ENCODE assay signal across 9 mouse cellular contexts in genomic region chr2:129206824-129207223, GRCm38 (mm10). TPM values are rescaled to one million over a fixed set of nuclear protein-coding genes. Genes with fewer than 3 reads are reported as not detected.
A peak's percentile ranks its signal among the peaks of the same experiment; 100 is the strongest.
DNase-seq lines count a peak whose midpoint lies in the region; ATAC-seq and TF ChIP-seq lines count a peak whose summit lies in the region.
"Had no signal": no experiment of that assay in that cellular context is flagged by ENCODE, and none has a peak within 500 bp of the region (broad histone marks: within the 10 kb centered on the region; RNA-seq: fewer than 3 reads in every experiment).

No protein-coding gene starts in this region.

- no peaks in the 10 kb centered on the region for H3K9me3 ChIP-seq in heart, embryonic 15.5 days (replicated peaks)
- H3K9me3 ChIP-seq in liver, embryonic 13.5 days (replicated peaks): no peaks in the 10 kb centered on the region
- H3K9me3 ChIP-seq: midbrain, embryonic 12.5 days had no signal

- no peak overlapping the region; the same call in 1 of the 2 replicates for H3K4me2 ChIP-seq in heart, embryonic 15.5 days
- H3K4me2 ChIP-seq in liver, embryonic 13.5 days: peak overlapping the region; percentile 42
- H3K4me2 ChIP-seq: midbrain, embryonic 12.5 days had no signal

- H3K27ac ChIP-seq in layer of hippocampus, adult 2 months: peak overlapping the region; percentile 53
- peak overlapping the region; percentile 74 for H3K27ac ChIP-seq in heart, embryonic 15.5 days
- peak overlapping the region; percentile 90 for H3K27ac ChIP-seq in liver, embryonic 13.5 days
- H3K27ac ChIP-seq: midbrain, embryonic 12.5 days had no signal

- no peaks in the 10 kb centered on the region for H3K27me3 ChIP-seq in heart, embryonic 15.5 days
- H3K27me3 ChIP-seq in liver, embryonic 13.5 days: no peaks in the 10 kb centered on the region
- H3K27me3 ChIP-seq: midbrain, embryonic 12.5 days had no signal

- H3K9ac ChIP-seq in heart, embryonic 15.5 days: no peak overlapping the region
- H3K9ac ChIP-seq in liver, embryonic 13.5 days: peak overlapping the region; percentile 49
- H3K9ac ChIP-seq: midbrain, embryonic 12.5 days had no signal

- peaks cover 70% of the 10 kb centered on the region for H3K36me3 ChIP-seq in heart, embryonic 15.5 days
- peaks cover 100% of the 10 kb centered on the region for H3K36me3 ChIP-seq in liver, embryonic 13.5 days

- 57% methylated on average over 8 of the region's 8 CpGs for WGBS in heart, embryonic 15.5 days
- 78% methylated on average over 8 of the region's 8 CpGs for WGBS in liver, embryonic 13.5 days (ENCODE audit: insufficient replicate concordance)

- TF ChIP-seq CTCF in layer of hippocampus, adult 2 months (conservative IDR thresholded peaks at IDR 0.05): no peak

- DNase-seq in layer of hippocampus, adult 2 months (ENCODE audit: low spot score in 2 of 2): no peak
- no peak for DNase-seq in layer of hippocampus, postnatal 36 days
- DNase-seq in brain, adult 2 months (ENCODE audit: low read depth, low spot score): peak; percentile 74
- DNase-seq in liver, embryonic 13.5 days: peak; percentile 48
- DNase-seq in ovary, postnatal 36 days (ENCODE audit: low spot score): no peak
- DNase-seq in layer of hippocampus, adult 11-12 months (ENCODE audit: low spot score): no peak
- DNase-seq in testis, postnatal 10 days (ENCODE audit: low spot score): no peak

- peaks cover 21% of the 10 kb centered on the region for H3K4me1 ChIP-seq in heart, embryonic 15.5 days (replicated peaks)
- peaks cover 92% of the 10 kb centered on the region for H3K4me1 ChIP-seq in liver, embryonic 13.5 days (replicated peaks)

- peak; percentile 72; the same call in 1 of the 2 replicates for ATAC-seq in heart, embryonic 15.5 days (replicated peaks; ENCODE audit: insufficient number of reproducible peaks, insufficient read depth, low FRiP score, low read depth)
- ATAC-seq in liver, embryonic 13.5 days (ENCODE audit: low read depth): peak; percentile 85

- H3K4me3 ChIP-seq in layer of hippocampus, adult 2 months: no peak overlapping the region
- no peak overlapping the region for H3K4me3 ChIP-seq in heart, embryonic 15.5 days
- H3K4me3 ChIP-seq in liver, embryonic 13.5 days (replicated peaks): peak overlapping the region; percentile 10; the same call in 1 of the 2 replicates
- H3K4me3 ChIP-seq: midbrain, embryonic 12.5 days had no signal

RNA-seq across cellular contexts. Expression of gene Slc20a1, which starts 8.3 kb away (rescaled TPM):
- 100 to 1,000 TPM; 110 to 124 TPM for total RNA-seq in layer of hippocampus, adult 2 months (2021)
- total RNA-seq in layer of hippocampus, postnatal 36 days (2021): 100 to 1,000 TPM; 115 to 119 TPM
- 16.3 and 17.9 TPM in 2 replicates for polyA plus RNA-seq in heart, embryonic 15.5 days (2015; fragmentation: Nextera tagmentation; extraction: Ambion mirVana)
- polyA plus RNA-seq in liver, embryonic 13.5 days (2015; fragmentation: Nextera tagmentation; extraction: Ambion mirVana): 48.6 and 55.8 TPM in 2 replicates

Comparison
In these comparisons a context has a peak if more than half of its experiments do, and no peak if none do; other contexts are left out.
1. DNase-seq: peak in brain, adult 2 months (single experiment) and liver, embryonic 13.5 days (single experiment); none in layer of hippocampus, adult 2 months (0 of 2), layer of hippocampus, postnatal 36 days (0 of 2), ovary, postnatal 36 days (single experiment), layer of hippocampus, adult 11-12 months (single experiment) and testis, postnatal 10 days (single experiment).
2. Peak in every context shown above with its lines, with median percentiles within 50 percentile points of each other: H3K27ac ChIP-seq.